Mouse (Mus musculus) G1E (cell line): ENCODE measurements around the gene Ift122.

Source experiments
- CTCF ChIP-seq: IDR thresholded peaks from 2 replicates; pipeline ENCODE4 v1.5.1; 2012; ENCODE audit warnings: low read depth, low read length, inconsistent platforms, mixed read lengths
- GATA1 ChIP-seq: IDR thresholded peaks from 2 replicates; pipeline ENCODE4 v1.6.1; 2012; ENCODE audit warnings: borderline replicate concordance, low read length, inconsistent platforms, mixed read lengths
- GATA2 ChIP-seq: IDR thresholded peaks from 2 replicates; pipeline ENCODE4 v1.6.1; 2012; ENCODE audit warnings: low read depth, low read length, inconsistent platforms, borderline replicate concordance
- POLR2AphosphoS5 ChIP-seq: IDR thresholded peaks from 2 replicates; pipeline ENCODE4 v1.6.1; 2012; ENCODE audit warnings: low read depth, low read length, inconsistent platforms; ENCODE audit not compliant: insufficient replicate concordance
- TAL1 ChIP-seq: conservative IDR thresholded peaks from 2 replicates; pipeline ENCODE4 v1.6.1; 2012; ENCODE audit warnings: low read depth, low read length, inconsistent platforms, mixed read lengths

GRCm38 (mm10) chr6:115897926-115898520 is 44.8 kb downstream of the Ift122 start:
- no peak for TF ChIP-seq CTCF
- TF ChIP-seq TAL1, result no peak
- no peak for TF ChIP-seq POLR2AphosphoS5
- no peak for TF ChIP-seq GATA1
- no peak for TF ChIP-seq GATA2
